Mouse (Mus musculus) limb, embryonic 13.5 days (tissue): ENCODE data around the gene Scarb1. TPM values are rescaled to one million over a fixed set of nuclear protein-coding genes. Genes with fewer than 3 reads are reported as not detected.
A peak's percentile ranks its signal among the peaks of the same experiment; 100 is the strongest.

Experiments
- ATAC-seq: fragments of 200-750 bp; cut with Nextera tagmentation; 2 replicates; pipeline ENCODE4 v1.8.0; 2017; ENCODE audit warnings: low read depth, moderate number of reproducible peaks, moderate TSS enrichment; ENCODE audit not compliant: low FRiP score
- H3K27ac ChIP-seq: fragments of 300-500 bp; sonication (generic); 2 replicates; pipeline ENCODE4 v1.5.1; 2015; ENCODE audit warnings: inconsistent platforms, mild to moderate bottlenecking, moderate library complexity
- H3K27me3 ChIP-seq: fragments of 300-500 bp; sonication (generic); 2 replicates; pipeline ENCODE4 v1.6.1; 2015; ENCODE audit warnings: mild to moderate bottlenecking, inconsistent platforms
- H3K36me3 ChIP-seq: fragments of 300-500 bp; sonication (generic); 2 replicates; pipeline ENCODE4 v1.6.1; 2015; ENCODE audit warnings: inconsistent platforms, mild to moderate bottlenecking, moderate library complexity
- H3K4me1 ChIP-seq: fragments of 300-500 bp; sonication (generic); 2 replicates; pipeline ENCODE4 v1.6.1; 2015; ENCODE audit warnings: inconsistent platforms
- H3K4me2 ChIP-seq: fragments of 300-500 bp; sonication (generic); replicated peaks from 2 replicates; pipeline ENCODE4 v1.6.1; 2015; ENCODE audit warnings: inconsistent platforms, mild to moderate bottlenecking, moderate library complexity
- H3K4me3 ChIP-seq: fragments of 300-500 bp; sonication (generic); 2 replicates; pipeline ENCODE4 v1.5.1; 2015; ENCODE audit warnings: moderate library complexity, mild to moderate bottlenecking, inconsistent platforms
- H3K9ac ChIP-seq: fragments of 300-500 bp; sonication (generic); 2 replicates; pipeline ENCODE4 v1.6.1; 2015; ENCODE audit warnings: mild to moderate bottlenecking, inconsistent platforms
- H3K9me3 ChIP-seq: fragments of 300-500 bp; sonication (generic); 2 replicates; pipeline ENCODE4 v1.6.1; 2016; ENCODE audit warnings: inconsistent platforms
- WGBS: fragments of 180-500 bp; shearing (Covaris S2); methylation state at CpG from one replicate; pipeline ENCODE4 v1.1.7; 2015; 5-methylcytosine and 5-hydroxymethylcytosine counted together
- polyA plus RNA-seq: library from polyadenylated mRNA; unstranded; fragments of >200 nt; fragmentation: Nextera tagmentation; extraction: Ambion mirVana; gene quantifications from 2 replicates; pipeline ENCODE4 v1.2.1, GENCODE M21; 2015

The Scarb1 gene
- polyA plus RNA-seq, 1 experiment from 2014 or later, result 44.4 TPM

GRCm38 (mm10) chr5:125312970-125313597 is 27.8 kb downstream of the Scarb1 start:
- H3K36me3 ChIP-seq, result no peaks in the 10 kb centered on the region
- 65% methylated on average over 13 of the region's 13 CpGs for whole genome bisulfite sequencing
- ATAC-seq, result no peak
- H3K9me3 ChIP-seq, result no peaks in the 10 kb centered on the region
- no peak overlapping the region for H3K4me2 ChIP-seq
- peaks cover 15% of the 10 kb centered on the region for H3K4me1 ChIP-seq
- no peak overlapping the region for H3K9ac ChIP-seq
- H3K27me3 ChIP-seq, result no peaks in the 10 kb centered on the region
- H3K4me3 ChIP-seq, result no peak overlapping the region
- no peak overlapping the region for H3K27ac ChIP-seq

DNA sequence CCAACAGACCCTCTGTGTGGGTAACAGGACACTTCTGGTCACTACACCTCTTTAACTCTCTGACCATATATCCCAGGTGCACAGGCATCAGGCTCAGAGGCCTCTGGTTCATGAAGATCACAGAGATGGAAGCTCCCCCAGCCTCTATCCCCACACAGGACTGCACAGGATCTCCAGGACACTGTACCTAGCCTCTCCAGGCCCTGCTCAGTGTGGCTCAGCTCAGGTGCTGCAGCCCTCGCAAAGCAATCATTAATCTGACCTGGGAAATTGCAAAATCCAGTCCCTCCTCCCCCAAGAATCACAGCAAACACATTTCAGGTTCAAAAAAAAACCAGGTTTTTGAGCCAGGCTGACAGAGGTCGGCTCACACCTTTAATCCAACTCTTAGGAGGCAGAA is 29.9 kb downstream of the Scarb1 start:
- no peaks in the 10 kb centered on the region for H3K36me3 ChIP-seq
- no peaks in the 10 kb centered on the region for H3K27me3 ChIP-seq
- 62% methylated on average over 2 of the region's 2 CpGs for WGBS
- no peak for ATAC-seq
- no peak overlapping the region for H3K27ac ChIP-seq
- no peaks in the 10 kb centered on the region for H3K9me3 ChIP-seq
- H3K9ac ChIP-seq, result no peak overlapping the region
- H3K4me2 ChIP-seq, result no peak overlapping the region
- no peak overlapping the region for H3K4me3 ChIP-seq
- peaks cover 15% of the 10 kb centered on the region for H3K4me1 ChIP-seq

- 64% methylated on average over 7 of the region's 7 CpGs for WGBS
- H3K9ac ChIP-seq, result no peak overlapping the region
Measured at GRCm38 (mm10) chr5:125309193-125309592, 31.7 kb downstream of the Scarb1 start.

GRCm38 (mm10) chr5:125306824-125307223 is 34.1 kb downstream of the Scarb1 start:
- WGBS, result 79% methylated on average over 13 of the region's 13 CpGs
- no peaks in the 10 kb centered on the region for H3K9me3 ChIP-seq
- H3K27ac ChIP-seq, result no peak overlapping the region

More at GRCm38 (mm10) chr5:125309193-125309592, 31.7 kb downstream of the Scarb1 start:
- Histone ChIP-seq H3K27me3 (no peaks in the 10 kb centered on the region), H3K4me2 (no peak overlapping the region), H3K4me1 (peaks cover 21% of the 10 kb centered on the region), H3K36me3 (no peaks in the 10 kb centered on the region), H3K4me3 (no peak overlapping the region), H3K27ac (no peak overlapping the region), H3K9me3 (no peaks in the 10 kb centered on the region)
- ATAC-seq, result no peak

DNA sequence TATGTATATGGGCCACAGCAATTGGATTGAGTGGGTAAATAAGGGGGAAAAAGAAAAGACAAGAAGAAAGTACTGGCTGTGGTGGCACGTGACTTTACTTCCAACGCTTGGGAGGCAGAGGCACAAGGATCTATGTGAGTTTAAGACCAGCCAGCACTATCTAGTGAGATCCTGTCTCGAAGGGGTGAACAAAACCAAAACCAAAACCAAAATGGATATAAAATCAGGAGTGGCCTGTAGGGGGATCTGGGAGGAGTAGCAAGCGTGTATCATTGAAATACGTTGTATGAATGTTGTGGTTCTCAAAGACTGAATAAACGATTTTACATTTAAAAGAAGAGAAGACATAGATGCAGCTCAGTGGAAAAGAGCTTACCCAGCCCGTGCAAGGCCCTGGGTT is 34.5 kb downstream of the Scarb1 start:
- H3K36me3 ChIP-seq, result peaks cover 13% of the 10 kb centered on the region; the same call in 1 of the 2 replicates
- no peaks in the 10 kb centered on the region for H3K27me3 ChIP-seq
- 84% methylated on average over 7 of the region's 7 CpGs for WGBS
- H3K4me2 ChIP-seq, result no peak overlapping the region
- H3K9me3 ChIP-seq, result no peaks in the 10 kb centered on the region
- H3K9ac ChIP-seq, result no peak overlapping the region
- no peak overlapping the region for H3K4me3 ChIP-seq
- ATAC-seq, result no peak
- H3K27ac ChIP-seq, result no peak overlapping the region
- peaks cover 6% of the 10 kb centered on the region; the same call in 1 of the 2 replicates for H3K4me1 ChIP-seq

More at GRCm38 (mm10) chr5:125306824-125307223, 34.1 kb downstream of the Scarb1 start:
- H3K27me3 ChIP-seq, result no peaks in the 10 kb centered on the region
- no peak overlapping the region for H3K4me2 ChIP-seq
- ATAC-seq, result no peak
- H3K4me3 ChIP-seq, result no peak overlapping the region
- H3K36me3 ChIP-seq, result peaks cover 13% of the 10 kb centered on the region; the same call in 1 of the 2 replicates
- H3K4me1 ChIP-seq, result peaks cover 6% of the 10 kb centered on the region; the same call in 1 of the 2 replicates
- H3K9ac ChIP-seq, result no peak overlapping the region

DNA sequence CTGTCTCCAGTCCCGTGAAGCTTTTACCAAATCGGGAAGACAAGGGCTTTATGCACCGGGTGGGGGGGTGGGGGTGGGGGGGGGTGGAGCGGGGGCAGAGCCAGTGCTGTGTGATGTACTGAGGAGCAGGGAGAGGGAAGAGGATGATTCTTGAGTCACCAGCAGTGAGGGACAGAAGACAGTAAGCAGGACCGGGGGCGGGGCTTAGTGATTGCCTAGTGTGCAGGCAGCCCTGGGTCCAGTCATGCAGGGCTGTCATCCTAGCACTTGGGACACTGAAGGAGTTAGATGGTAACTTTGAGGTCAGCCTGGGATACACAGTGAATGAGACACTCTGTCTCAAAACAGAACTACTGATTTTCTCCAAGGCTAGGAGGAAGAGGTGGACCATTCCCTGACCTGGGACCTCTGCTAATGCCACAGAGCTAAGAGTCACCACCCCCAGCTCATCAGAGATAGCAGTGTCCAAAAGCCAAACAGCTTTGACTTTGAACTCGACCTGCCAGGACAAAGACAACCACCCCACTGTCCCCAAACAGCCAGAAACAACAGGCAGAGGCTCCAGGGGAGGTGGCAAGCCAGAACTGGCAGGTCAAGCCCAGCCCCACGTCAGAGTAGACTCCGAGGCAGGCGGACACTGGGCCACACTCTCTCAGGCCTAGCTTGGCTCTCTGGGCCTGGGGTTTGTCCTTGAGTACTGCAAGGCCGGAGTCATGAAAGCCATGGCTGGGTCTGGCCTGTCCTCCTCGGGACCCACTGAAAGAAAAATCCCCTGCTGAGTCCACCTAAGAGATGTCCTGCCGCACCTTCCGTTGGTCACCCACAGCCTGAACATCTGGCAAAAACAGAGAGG is 35.4 kb downstream of the Scarb1 start:
- peaks cover 6% of the 10 kb centered on the region; the same call in 1 of the 2 replicates for H3K4me1 ChIP-seq
- no peaks in the 10 kb centered on the region for H3K9me3 ChIP-seq
- no peak overlapping the region for H3K4me3 ChIP-seq
- H3K4me2 ChIP-seq, result no peak overlapping the region
- no peak overlapping the region for H3K9ac ChIP-seq
- peaks cover 16% of the 10 kb centered on the region for H3K36me3 ChIP-seq
- 60% methylated on average over 14 of the region's 14 CpGs for WGBS
- no peak overlapping the region for H3K27ac ChIP-seq
- H3K27me3 ChIP-seq, result no peaks in the 10 kb centered on the region
- ATAC-seq, result no peak

- peak overlapping the region; percentile 45 for H3K4me2 ChIP-seq
- no peak overlapping the region for H3K9ac ChIP-seq
- H3K27ac ChIP-seq, result no peak overlapping the region; the same call in 1 of the 2 replicates
- peaks cover 3% of the 10 kb centered on the region; the same call in 1 of the 2 replicates for H3K9me3 ChIP-seq
- H3K27me3 ChIP-seq, result no peaks in the 10 kb centered on the region
- H3K4me1 ChIP-seq, result peaks cover 6% of the 10 kb centered on the region; the same call in 1 of the 2 replicates
- H3K36me3 ChIP-seq, result peaks cover 27% of the 10 kb centered on the region
- H3K4me3 ChIP-seq, result peak overlapping the region; percentile 14
- ATAC-seq, result peak; percentile 69
- 20% methylated on average over 18 of the region's 18 CpGs for WGBS
Measured at GRCm38 (mm10) chr5:125304245-125304856, 36.5 kb downstream of the Scarb1 start.

DNA sequence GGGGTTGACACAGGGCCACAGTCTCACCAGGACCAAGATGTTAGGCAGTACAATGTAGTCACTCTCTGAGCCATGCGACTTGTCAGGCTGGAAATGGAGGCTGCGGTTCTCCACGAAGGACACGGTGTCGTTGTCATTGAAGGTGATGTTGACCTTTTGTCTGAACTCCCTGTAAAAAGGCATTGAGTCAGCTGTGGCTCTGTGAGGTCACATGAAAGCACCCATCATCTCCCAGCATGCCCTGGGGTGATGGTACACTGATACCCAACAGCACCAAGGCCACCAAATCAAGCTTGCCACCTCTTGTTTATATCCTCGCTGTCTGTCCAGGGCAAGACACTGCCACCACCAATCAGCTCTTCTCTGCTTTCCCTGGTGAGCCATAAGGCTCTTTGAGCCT is 37.8 kb downstream of the Scarb1 start:
- Histone ChIP-seq H3K27ac (no peak overlapping the region), H3K36me3 (peaks cover 39% of the 10 kb centered on the region), H3K27me3 (no peaks in the 10 kb centered on the region), H3K9ac (no peak overlapping the region), H3K4me2 (no peak overlapping the region), H3K4me3 (no peak overlapping the region), H3K9me3 (peaks cover 3% of the 10 kb centered on the region; the same call in 1 of the 2 replicates), H3K4me1 (peaks cover 6% of the 10 kb centered on the region; the same call in 1 of the 2 replicates)
- WGBS, result 93% methylated on average over 6 of the region's 6 CpGs
- no peak for ATAC-seq

- Histone ChIP-seq H3K36me3 (peaks cover 72% of the 10 kb centered on the region), H3K27ac (no peak overlapping the region), H3K4me3 (no peak overlapping the region), H3K9ac (no peak overlapping the region), H3K4me2 (no peak overlapping the region), H3K9me3 (peaks cover 3% of the 10 kb centered on the region; the same call in 1 of the 2 replicates), H3K4me1 (no peaks in the 10 kb centered on the region), H3K27me3 (no peaks in the 10 kb centered on the region)
- ATAC-seq, result no peak
- WGBS, result 87% methylated on average over 9 of the region's 9 CpGs
Measured at GRCm38 (mm10) chr5:125298234-125298633, 42.7 kb downstream of the Scarb1 start.

GRCm38 (mm10) chr5:125297171-125297570 is 43.7 kb downstream of the Scarb1 start:
- ATAC-seq, result no peak
- Histone ChIP-seq H3K4me2 (no peak overlapping the region), H3K27me3 (no peaks in the 10 kb centered on the region), H3K9me3 (peaks cover 3% of the 10 kb centered on the region; the same call in 1 of the 2 replicates), H3K9ac (no peak overlapping the region), H3K4me1 (no peaks in the 10 kb centered on the region), H3K36me3 (peaks cover 74% of the 10 kb centered on the region), H3K27ac (no peak overlapping the region), H3K4me3 (no peak overlapping the region)
- 91% methylated on average over 7 of the region's 7 CpGs for WGBS

DNA sequence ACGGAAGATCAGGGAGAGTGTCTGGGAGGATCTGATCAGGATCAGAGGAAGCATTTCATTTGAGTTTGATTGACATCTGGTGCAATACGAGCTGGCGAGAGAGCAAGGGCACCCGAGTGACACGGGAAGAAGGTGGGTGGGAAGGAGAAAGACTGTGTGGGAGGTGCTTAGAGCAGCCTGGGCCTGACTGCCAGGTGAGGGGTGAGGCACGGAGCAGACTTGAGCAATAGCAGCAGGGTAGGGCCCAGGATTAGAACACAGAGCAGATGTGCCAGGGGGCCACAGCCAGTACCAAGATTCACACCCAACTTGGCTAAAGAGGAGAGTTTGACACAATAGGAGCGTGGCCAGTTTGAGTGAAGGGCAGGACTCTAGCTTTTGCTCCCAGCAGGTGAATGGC is 47.9 kb downstream of the Scarb1 start:
- Histone ChIP-seq H3K36me3 (peaks cover 51% of the 10 kb centered on the region), H3K4me3 (no peak overlapping the region), H3K9ac (no peak overlapping the region; the same call in 1 of the 2 replicates), H3K27ac (no peak overlapping the region), H3K27me3 (no peaks in the 10 kb centered on the region), H3K4me1 (peaks cover 12% of the 10 kb centered on the region; the same call in 1 of the 2 replicates), H3K4me2 (no peak overlapping the region), H3K9me3 (no peaks in the 10 kb centered on the region)
- 65% methylated on average over 7 of the region's 7 CpGs for WGBS
- ATAC-seq, result no peak

DNA sequence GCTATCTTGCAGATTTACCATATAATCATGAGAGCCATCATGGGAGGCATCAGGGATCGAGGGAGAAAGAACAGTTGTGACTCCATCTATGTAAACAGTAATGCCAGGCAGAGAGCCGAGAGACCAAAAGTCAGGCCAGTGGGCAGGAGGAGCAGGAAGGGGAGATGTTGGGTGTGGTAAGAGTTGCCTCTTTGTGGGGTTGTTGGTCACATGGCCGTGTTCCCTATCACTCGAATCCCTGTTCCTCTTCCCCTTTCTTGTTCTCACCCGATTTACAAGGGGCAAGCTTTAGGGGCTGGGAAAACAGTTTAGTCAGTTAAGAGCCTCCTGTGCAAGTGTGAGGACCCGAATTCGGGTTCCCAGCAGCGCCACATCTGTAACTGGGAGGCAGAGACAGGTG is 49.0 kb downstream of the Scarb1 start:
- Histone ChIP-seq H3K4me2 (no peak overlapping the region), H3K36me3 (peaks cover 46% of the 10 kb centered on the region), H3K9me3 (no peaks in the 10 kb centered on the region), H3K9ac (no peak overlapping the region), H3K4me1 (peaks cover 12% of the 10 kb centered on the region; the same call in 1 of the 2 replicates), H3K4me3 (no peak overlapping the region), H3K27ac (no peak overlapping the region), H3K27me3 (no peaks in the 10 kb centered on the region)
- WGBS, result 80% methylated on average over 8 of the region's 8 CpGs
- no peak for ATAC-seq
